Mouse (Mus musculus) forebrain, embryonic 13.5 days (tissue): ENCODE measurements around the gene Terb1. TPM values are rescaled to one million over a fixed set of nuclear protein-coding genes. Genes with fewer than 3 reads are reported as not detected.
A peak's percentile ranks its signal among the peaks of the same experiment; 100 is the strongest.

Source experiments
- ATAC-seq: fragments of 200-750 bp; cut with Nextera tagmentation; 2 replicates; pipeline ENCODE4 v1.8.0; 2017
- H3K27ac ChIP-seq: fragments of 300-500 bp; sonication (generic); 2 replicates; pipeline ENCODE4 v1.5.1; 2015; ENCODE audit warnings: inconsistent platforms, mild to moderate bottlenecking, moderate library complexity
- H3K27me3 ChIP-seq: fragments of 300-500 bp; sonication (generic); 2 replicates; pipeline ENCODE4 v1.6.1; 2015; ENCODE audit warnings: mild to moderate bottlenecking, inconsistent platforms
- H3K36me3 ChIP-seq: fragments of 300-500 bp; sonication (generic); 2 replicates; pipeline ENCODE4 v1.6.1; 2015; ENCODE audit warnings: mild to moderate bottlenecking, inconsistent platforms; ENCODE audit not compliant: poor library complexity, severe bottlenecking
- H3K4me1 ChIP-seq: fragments of 300-500 bp; sonication (generic); 2 replicates; pipeline ENCODE4 v1.6.1; 2015; ENCODE audit warnings: inconsistent platforms
- H3K4me2 ChIP-seq: fragments of 300-500 bp; sonication (generic); 2 replicates; pipeline ENCODE4 v1.6.1; 2015; ENCODE audit warnings: inconsistent platforms, mild to moderate bottlenecking, moderate library complexity
- H3K4me3 ChIP-seq: fragments of 300-500 bp; sonication (generic); 2 replicates; pipeline ENCODE4 v1.5.1; 2015; ENCODE audit warnings: mild to moderate bottlenecking, inconsistent platforms
- H3K9ac ChIP-seq: fragments of 300-500 bp; sonication (generic); 2 replicates; pipeline ENCODE4 v1.6.1; 2015; ENCODE audit warnings: mild to moderate bottlenecking, inconsistent platforms
- H3K9me3 ChIP-seq: fragments of 300-500 bp; sonication (generic); replicated peaks from 2 replicates; pipeline ENCODE4 v1.6.1; 2016; ENCODE audit warnings: inconsistent platforms
- WGBS: fragments of 180-500 bp; shearing (Covaris S2); methylation state at CpG from one replicate; pipeline ENCODE4 v1.1.7; 2015; 5-methylcytosine and 5-hydroxymethylcytosine counted together
- polyA plus RNA-seq: library from polyadenylated mRNA; unstranded; fragments of >200 nt; fragmentation: Nextera tagmentation; extraction: Ambion mirVana; gene quantifications from 2 replicates; pipeline ENCODE4 v1.2.1, GENCODE M21; 2015

The Terb1 gene
- polyA plus RNA-seq = 0.08 and 0.14 TPM in 2 replicates

GRCm38 (mm10) chr8:104509061-104510006 lies at the start of gene Terb1:
Gene Terb1, minus strand, starts transcription at chr8:104509910.
- Histone ChIP-seq H3K27me3 (no peaks in the 10 kb centered on the region), H3K9me3 (no peaks in the 10 kb centered on the region), H3K4me1 (peaks cover 12% of the 10 kb centered on the region), H3K36me3 (peaks cover 13% of the 10 kb centered on the region), H3K27ac (no peak within 1 kb of the TSS), H3K4me2 (peak within 1 kb of the TSS; percentile 96), H3K4me3 (peak within 1 kb of the TSS; percentile 50), H3K9ac (peak within 1 kb of the TSS; percentile 76)
- 1% methylated on average over 64 of the region's 64 CpGs for WGBS
- ATAC-seq = peak; percentile 81

GRCm38 (mm10) chr8:104557226-104557625 lies 47.5 kb upstream of the Terb1 start:
- Histone ChIP-seq H3K27ac (no peak overlapping the region), H3K36me3 (no peaks in the 10 kb centered on the region), H3K4me1 (no peaks in the 10 kb centered on the region), H3K4me2 (no peak overlapping the region), H3K4me3 (no peak overlapping the region), H3K27me3 (no peaks in the 10 kb centered on the region), H3K9me3 (no peaks in the 10 kb centered on the region), H3K9ac (no peak overlapping the region)
- ATAC-seq = no peak
- WGBS = 91% methylated on average over 7 of the region's 7 CpGs

GRCm38 (mm10) chr8:104555191-104555590 lies 45.5 kb upstream of the Terb1 start:
- WGBS = 96% methylated on average over 4 of the region's 4 CpGs
- ATAC-seq = no peak
- no peaks in the 10 kb centered on the region for H3K27me3 ChIP-seq

GRCm38 (mm10) chr8:104543440-104544045 lies 33.8 kb upstream of the Terb1 start:
- Histone ChIP-seq H3K27ac (no peak overlapping the region), H3K9ac (no peak overlapping the region), H3K27me3 (peaks cover 61% of the 10 kb centered on the region), H3K9me3 (no peaks in the 10 kb centered on the region), H3K36me3 (no peaks in the 10 kb centered on the region), H3K4me3 (no peak overlapping the region), H3K4me1 (peaks cover 15% of the 10 kb centered on the region), H3K4me2 (no peak overlapping the region)
- no peak for ATAC-seq
- WGBS = 87% methylated on average over 8 of the region's 8 CpGs

More at GRCm38 (mm10) chr8:104555191-104555590, 45.5 kb upstream of the Terb1 start:
- Histone ChIP-seq H3K4me3 (no peak overlapping the region), H3K4me1 (no peaks in the 10 kb centered on the region), H3K4me2 (no peak overlapping the region), H3K9ac (no peak overlapping the region), H3K27ac (no peak overlapping the region), H3K9me3 (no peaks in the 10 kb centered on the region), H3K36me3 (no peaks in the 10 kb centered on the region)

- Histone ChIP-seq H3K36me3 (no peaks in the 10 kb centered on the region), H3K27ac (no peak overlapping the region), H3K4me1 (peaks cover 15% of the 10 kb centered on the region), H3K4me2 (no peak overlapping the region), H3K9me3 (no peaks in the 10 kb centered on the region), H3K4me3 (no peak overlapping the region), H3K27me3 (peaks cover 65% of the 10 kb centered on the region), H3K9ac (no peak overlapping the region)
- 9% methylated on average over 11 of the region's 11 CpGs for WGBS
- ATAC-seq = 0 out of 2 replicates have a peak, but pooled peaks have one; percentile 22
These were observed 32.5 kb upstream of the Terb1 start for GRCm38 (mm10) chr8:104542160-104542559.

GRCm38 (mm10) chr8:104541515-104541880 lies 31.8 kb upstream of the Terb1 start:
- Histone ChIP-seq H3K27me3 (peaks cover 65% of the 10 kb centered on the region), H3K4me2 (peak overlapping the region; percentile 95), H3K9me3 (no peaks in the 10 kb centered on the region), H3K27ac (no peak overlapping the region), H3K4me1 (peaks cover 15% of the 10 kb centered on the region), H3K9ac (peak overlapping the region; percentile 50; the same call in 1 of the 2 replicates), H3K4me3 (peak overlapping the region; percentile 46), H3K36me3 (no peaks in the 10 kb centered on the region)
- WGBS = 14% methylated on average over 8 of the region's 8 CpGs
- no peak; the same call in 1 of the 2 replicates for ATAC-seq

- peak; percentile 71 for ATAC-seq
- peaks cover 65% of the 10 kb centered on the region for H3K27me3 ChIP-seq
These were observed 31.2 kb upstream of the Terb1 start for GRCm38 (mm10) chr8:104540710-104541514.

GRCm38 (mm10) chr8:104540238-104540637 lies 30.5 kb upstream of the Terb1 start:
- Histone ChIP-seq H3K4me2 (peak overlapping the region; percentile 95), H3K4me1 (peaks cover 18% of the 10 kb centered on the region), H3K36me3 (no peaks in the 10 kb centered on the region), H3K9me3 (no peaks in the 10 kb centered on the region), H3K9ac (no peak overlapping the region), H3K4me3 (peak overlapping the region; percentile 46), H3K27ac (no peak overlapping the region), H3K27me3 (peaks cover 65% of the 10 kb centered on the region)
- ATAC-seq = peak; percentile 7; the same call in 1 of the 2 replicates
- WGBS = 35% methylated on average over 7 of the region's 7 CpGs

More at GRCm38 (mm10) chr8:104540710-104541514, 31.2 kb upstream of the Terb1 start:
- Histone ChIP-seq H3K9ac (peak overlapping the region; percentile 50), H3K4me1 (peaks cover 15% of the 10 kb centered on the region), H3K36me3 (no peaks in the 10 kb centered on the region), H3K9me3 (no peaks in the 10 kb centered on the region), H3K27ac (no peak overlapping the region), H3K4me3 (peak overlapping the region; percentile 46), H3K4me2 (peak overlapping the region; percentile 95)
- WGBS = under 1% methylated on average over 66 of the region's 76 CpGs

- no peak overlapping the region for H3K4me2 ChIP-seq
- no peak overlapping the region for H3K9ac ChIP-seq
- H3K27me3 ChIP-seq = peaks cover 64% of the 10 kb centered on the region
- H3K27ac ChIP-seq = no peak overlapping the region
- H3K4me1 ChIP-seq = peaks cover 25% of the 10 kb centered on the region
- ATAC-seq = no peak
- WGBS = 85% methylated on average over 2 of the region's 2 CpGs
- no peaks in the 10 kb centered on the region for H3K36me3 ChIP-seq
- no peak overlapping the region for H3K4me3 ChIP-seq
- no peaks in the 10 kb centered on the region for H3K9me3 ChIP-seq
These were observed 29.9 kb upstream of the Terb1 start for GRCm38 (mm10) chr8:104539566-104539965.

GRCm38 (mm10) chr8:104538896-104539295 lies 29.2 kb upstream of the Terb1 start:
- Histone ChIP-seq H3K4me3 (no peak overlapping the region), H3K9ac (no peak overlapping the region), H3K4me2 (no peak overlapping the region), H3K27ac (no peak overlapping the region), H3K4me1 (peaks cover 25% of the 10 kb centered on the region), H3K27me3 (peaks cover 58% of the 10 kb centered on the region), H3K9me3 (no peaks in the 10 kb centered on the region), H3K36me3 (no peaks in the 10 kb centered on the region)
- 90% methylated on average over 4 of the region's 4 CpGs for WGBS
- no peak for ATAC-seq

GRCm38 (mm10) chr8:104536028-104536427 lies 26.3 kb upstream of the Terb1 start:
- Histone ChIP-seq H3K9me3 (no peaks in the 10 kb centered on the region), H3K4me2 (no peak overlapping the region), H3K36me3 (no peaks in the 10 kb centered on the region), H3K9ac (no peak overlapping the region), H3K27me3 (peaks cover 29% of the 10 kb centered on the region), H3K27ac (no peak overlapping the region), H3K4me1 (peaks cover 35% of the 10 kb centered on the region), H3K4me3 (no peak overlapping the region)
- WGBS = 87% methylated on average over 4 of the region's 4 CpGs
- no peak for ATAC-seq
